Mouse (Mus musculus): ENCODE results near the gene Zbtb20.

The Zbtb20 gene

GRCm38 (mm10) chr16:43393382-43393781 lies 517.7 kb downstream of the Zbtb20 start:
- no peak for TF ChIP-seq GATA4 (IDR thresholded peaks at IDR 0.05; ENCODE audit: insufficient replicate concordance, low read length)

GRCm38 (mm10) chr16:43394013-43394568 lies 518.4 kb downstream of the Zbtb20 start:
- TF ChIP-seq GATA4 (IDR thresholded peaks at IDR 0.05; ENCODE audit: insufficient replicate concordance, low read length), result no peak

- TF ChIP-seq GATA4 (IDR thresholded peaks at IDR 0.05; ENCODE audit: insufficient replicate concordance, low read length), result no peak
These were observed 519.1 kb downstream of the Zbtb20 start for GRCm38 (mm10) chr16:43394760-43395159.

DNA sequence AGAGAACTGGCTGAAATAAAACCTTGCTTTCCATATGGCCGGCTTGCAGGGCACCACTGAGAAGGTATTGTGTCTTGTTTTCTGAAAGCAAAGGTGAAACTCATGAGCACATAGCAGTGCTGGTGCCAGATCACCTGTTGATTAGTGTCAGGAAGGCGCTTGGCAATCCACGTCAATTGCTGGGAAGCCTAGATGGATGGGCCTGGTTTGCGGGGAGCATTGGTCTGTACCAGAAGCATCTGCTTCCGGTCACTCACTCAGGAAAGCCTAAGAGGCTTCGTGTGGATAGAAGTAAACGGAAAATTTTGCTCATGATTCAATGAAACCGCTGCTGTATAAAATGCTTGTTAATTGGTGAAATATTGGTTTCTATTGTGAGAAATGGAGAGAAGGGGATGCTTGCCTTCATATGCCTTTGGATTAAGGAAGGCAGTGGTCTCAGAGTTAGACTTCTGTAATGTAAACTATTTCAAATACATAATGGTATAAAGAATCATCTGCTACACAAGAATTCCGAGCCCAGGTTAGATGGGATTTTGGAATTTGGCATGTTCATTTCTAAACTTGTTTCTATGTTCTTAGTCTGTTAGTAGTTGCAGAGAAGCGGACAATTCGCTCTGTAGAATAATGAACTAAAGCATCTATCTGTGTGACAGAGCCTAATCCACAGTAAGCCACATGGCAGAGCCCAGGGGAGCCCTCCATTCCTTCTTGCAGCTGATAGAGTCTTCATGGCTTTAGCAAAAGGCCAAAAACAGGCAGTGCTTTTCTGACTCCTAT lies 521.4 kb downstream of the Zbtb20 start:
- no peak for TF ChIP-seq GATA4 (IDR thresholded peaks at IDR 0.05; ENCODE audit: insufficient replicate concordance, low read length)

DNA sequence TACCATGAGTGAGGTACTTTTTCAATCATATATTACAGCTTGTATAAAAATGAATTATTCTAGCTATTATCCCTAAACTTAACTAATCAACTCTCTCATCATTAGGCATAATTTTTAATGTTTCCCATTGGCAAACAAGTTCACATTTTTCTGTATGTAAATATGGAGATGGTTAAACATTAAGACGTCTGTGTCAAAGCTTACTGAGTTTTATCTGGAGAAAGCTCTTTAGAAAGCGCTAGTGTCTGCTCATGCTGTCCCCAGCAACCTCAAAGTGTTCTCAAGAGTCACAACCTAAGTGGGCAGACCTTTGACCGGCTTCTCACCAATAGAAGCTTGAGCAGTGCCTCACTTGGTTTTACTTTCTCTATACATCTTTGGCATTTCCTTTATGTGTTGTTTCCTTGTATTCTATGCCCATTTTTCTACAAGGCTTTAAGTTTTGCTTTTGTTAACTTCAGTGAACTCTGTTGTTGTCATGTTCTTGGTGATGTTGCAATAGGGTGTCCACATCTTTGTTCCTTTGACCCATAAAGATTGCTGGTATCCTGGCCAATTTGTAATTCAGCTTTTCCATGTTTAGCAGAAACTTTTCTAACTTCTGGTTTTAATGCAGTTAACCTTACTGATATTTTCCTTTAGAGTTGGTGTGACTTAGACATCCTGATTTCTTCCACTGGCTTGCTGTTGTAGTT lies 522.1 kb downstream of the Zbtb20 start:
- TF ChIP-seq GATA4 (IDR thresholded peaks at IDR 0.05; ENCODE audit: insufficient replicate concordance, low read length), result peak; percentile 29; the same call in 1 of the 2 replicates

DNA sequence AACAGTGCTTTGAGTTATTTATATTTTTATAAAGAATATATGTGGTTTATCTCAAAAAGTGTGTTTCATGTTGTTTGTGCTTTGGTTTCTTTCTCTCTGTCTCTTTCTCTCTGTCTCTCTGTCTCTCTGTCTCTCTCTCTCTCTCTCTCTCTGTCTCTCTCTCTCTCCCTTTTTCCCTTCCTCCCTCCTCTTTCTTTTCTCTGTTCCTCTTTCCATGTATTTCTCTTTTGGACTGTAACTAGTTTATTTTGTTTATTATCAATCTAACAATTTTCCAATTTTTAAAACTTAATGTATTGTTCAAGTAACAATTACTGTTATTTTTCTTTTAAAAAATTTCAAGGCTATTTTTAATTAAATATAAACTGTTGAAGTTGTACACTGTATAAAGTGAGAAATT lies 523.7 kb downstream of the Zbtb20 start:
- TF ChIP-seq GATA4 (IDR thresholded peaks at IDR 0.05; ENCODE audit: insufficient replicate concordance, low read length), result no peak

GRCm38 (mm10) chr16:43400046-43400445 lies 524.4 kb downstream of the Zbtb20 start:
- TF ChIP-seq GATA4 (IDR thresholded peaks at IDR 0.05; ENCODE audit: insufficient replicate concordance, low read length), result no peak

GRCm38 (mm10) chr16:43400949-43401348 lies 525.3 kb downstream of the Zbtb20 start:
- TF ChIP-seq GATA4 (IDR thresholded peaks at IDR 0.05; ENCODE audit: insufficient replicate concordance, low read length), result no peak

- no peak for TF ChIP-seq GATA4 (IDR thresholded peaks at IDR 0.05; ENCODE audit: insufficient replicate concordance, low read length)
These were observed 527.2 kb downstream of the Zbtb20 start for GRCm38 (mm10) chr16:43402888-43403287.

- no peak for TF ChIP-seq GATA4 (IDR thresholded peaks at IDR 0.05; ENCODE audit: insufficient replicate concordance, low read length)
These were observed 529.4 kb downstream of the Zbtb20 start for GRCm38 (mm10) chr16:43405089-43405488.

DNA sequence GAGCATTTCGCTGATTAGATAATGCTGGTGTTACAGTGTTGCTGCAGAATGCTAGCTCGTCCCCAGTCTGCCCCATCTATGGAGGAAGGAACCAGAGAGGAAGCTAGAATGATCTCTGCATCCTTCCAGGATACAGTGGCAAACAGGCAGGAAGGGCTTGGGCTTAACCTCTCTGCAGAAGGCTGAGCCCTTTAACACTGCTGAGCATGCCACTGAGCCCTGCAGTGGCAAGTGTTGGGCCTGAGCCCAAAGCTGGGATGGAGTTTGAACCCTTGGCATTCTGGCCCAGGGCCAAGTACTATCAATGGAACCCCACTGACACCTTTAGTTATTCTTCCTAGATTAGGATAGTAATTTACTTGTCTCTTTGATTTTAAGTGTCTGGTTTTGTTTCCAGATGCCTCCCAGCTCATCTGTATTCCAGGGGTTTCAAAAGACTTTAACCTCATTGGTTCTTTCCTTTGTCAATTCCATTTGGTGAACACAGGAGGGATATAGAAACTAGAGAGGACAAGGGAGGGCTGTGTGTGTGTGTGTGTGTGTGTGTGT lies 532.0 kb downstream of the Zbtb20 start:
- peak; percentile 81; the same call in 1 of the 2 replicates for TF ChIP-seq GATA4 (IDR thresholded peaks at IDR 0.05; ENCODE audit: insufficient replicate concordance, low read length)

- no peak for TF ChIP-seq GATA4 (IDR thresholded peaks at IDR 0.05; ENCODE audit: insufficient replicate concordance, low read length)
These were observed 532.9 kb downstream of the Zbtb20 start for GRCm38 (mm10) chr16:43408622-43409021.

DNA sequence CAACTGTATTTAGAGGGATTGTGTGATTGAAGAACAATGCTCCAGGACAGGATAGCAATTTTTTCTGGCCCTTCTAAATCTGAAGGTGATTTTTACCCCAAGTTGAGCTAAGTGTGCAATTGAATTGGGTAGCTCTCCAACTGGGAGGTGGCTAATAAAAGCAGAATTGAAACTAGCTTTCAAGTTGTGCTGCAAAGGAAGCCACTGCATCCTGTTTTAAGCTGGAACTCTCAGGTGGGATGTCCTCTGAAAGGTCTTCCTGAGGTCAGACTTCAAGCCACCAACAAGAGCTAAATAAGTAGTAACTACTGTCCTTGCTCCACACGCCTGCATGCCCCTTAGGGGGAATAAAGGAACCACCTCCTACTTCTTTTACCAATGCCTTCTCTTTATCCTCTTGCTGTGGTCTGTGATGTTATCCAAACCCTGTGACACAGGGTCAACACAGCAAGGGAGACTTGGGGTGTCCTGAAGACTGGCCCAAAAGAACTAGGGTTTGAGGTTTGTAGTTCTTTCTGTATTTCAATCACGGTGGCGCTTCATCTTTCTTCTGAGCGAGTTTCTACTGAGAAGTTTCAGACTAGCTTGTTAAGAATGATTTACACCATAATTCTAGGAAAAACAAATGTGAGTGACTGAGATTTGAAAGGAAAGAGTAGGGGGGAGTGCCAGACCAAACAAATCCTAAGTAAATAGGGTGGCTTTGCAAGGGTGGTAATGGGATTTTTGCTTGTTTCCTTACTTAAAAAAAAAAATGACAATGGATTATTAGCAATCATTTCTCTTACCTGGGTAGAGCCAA lies 533.6 kb downstream of the Zbtb20 start:
- no peak for TF ChIP-seq GATA4 (IDR thresholded peaks at IDR 0.05; ENCODE audit: insufficient replicate concordance, low read length)

- no peak for TF ChIP-seq GATA4 (IDR thresholded peaks at IDR 0.05; ENCODE audit: insufficient replicate concordance, low read length)
These were observed 534.4 kb downstream of the Zbtb20 start for GRCm38 (mm10) chr16:43409910-43410612.

Measured in liver, adult (tissue).